Mouse (Mus musculus) hindbrain, embryonic 14.5 days (tissue): ENCODE measurements at regions not wholly inside any gene's neighbourhood (a gene's known extent, or its start where the extent isn't known, plus 50 kb on each side); places are given as distances from the start of the nearest gene placed in this dataset.

Source experiments
- ATAC-seq: fragments of 200-750 bp; cut with Nextera tagmentation; 2 replicates; pipeline ENCODE4 v1.8.0; 2017; ENCODE audit warnings: moderate number of reproducible peaks, mild to moderate bottlenecking, moderate TSS enrichment, moderate library complexity; ENCODE audit not compliant: low FRiP score
- DNase-seq: peaks from one replicate; pipeline ENCODE4 v3.0.0-alpha.2; 2015; ENCODE audit warnings: low spot score
- H3K27ac ChIP-seq: fragments of 300-500 bp; sonication (generic); 2 replicates; pipeline ENCODE4 v1.5.1; 2014; ENCODE audit warnings: mild to moderate bottlenecking, moderate library complexity
- H3K27me3 ChIP-seq: fragments of 300-500 bp; sonication (generic); 2 replicates; pipeline ENCODE4 v1.6.1; 2014; ENCODE audit warnings: mild to moderate bottlenecking, low read length, mixed read lengths; ENCODE audit not compliant: control insufficient read depth, insufficient read depth
- H3K36me3 ChIP-seq: fragments of 300-500 bp; sonication (generic); replicated peaks from 2 replicates; pipeline ENCODE4 v1.6.1; 2014; ENCODE audit not compliant: control insufficient read depth, insufficient read depth
- H3K4me1 ChIP-seq: fragments of 300-500 bp; sonication (generic); replicated peaks from 2 replicates; pipeline ENCODE4 v1.6.1; 2014; ENCODE audit warnings: antibody characterized with exemption, low read length, mixed read lengths; ENCODE audit not compliant: control insufficient read depth, insufficient read depth
- H3K4me2 ChIP-seq: fragments of 300-500 bp; sonication (generic); replicated peaks from 2 replicates; pipeline ENCODE4 v1.6.1; 2014; ENCODE audit warnings: mild to moderate bottlenecking, moderate library complexity
- H3K4me3 ChIP-seq: fragments of 300-500 bp; sonication (generic); replicated peaks from 2 replicates; pipeline ENCODE4 v1.5.1; 2014; ENCODE audit warnings: mild to moderate bottlenecking, low read length
- H3K9ac ChIP-seq: fragments of 300-500 bp; sonication (generic); 2 replicates; pipeline ENCODE4 v1.6.1; 2014
- H3K9me3 ChIP-seq: fragments of 300-500 bp; sonication (generic); 2 replicates; pipeline ENCODE4 v1.6.1; 2016; ENCODE audit warnings: low read length; ENCODE audit not compliant: control insufficient read depth
- WGBS: fragments of 180-500 bp; shearing (Covaris S2); extraction: QIAGEN DNeasy Blood & Tissue Kit; methylation state at CpG from one replicate; pipeline ENCODE4 v1.1.7; 2014; 5-methylcytosine and 5-hydroxymethylcytosine counted together

DNA sequence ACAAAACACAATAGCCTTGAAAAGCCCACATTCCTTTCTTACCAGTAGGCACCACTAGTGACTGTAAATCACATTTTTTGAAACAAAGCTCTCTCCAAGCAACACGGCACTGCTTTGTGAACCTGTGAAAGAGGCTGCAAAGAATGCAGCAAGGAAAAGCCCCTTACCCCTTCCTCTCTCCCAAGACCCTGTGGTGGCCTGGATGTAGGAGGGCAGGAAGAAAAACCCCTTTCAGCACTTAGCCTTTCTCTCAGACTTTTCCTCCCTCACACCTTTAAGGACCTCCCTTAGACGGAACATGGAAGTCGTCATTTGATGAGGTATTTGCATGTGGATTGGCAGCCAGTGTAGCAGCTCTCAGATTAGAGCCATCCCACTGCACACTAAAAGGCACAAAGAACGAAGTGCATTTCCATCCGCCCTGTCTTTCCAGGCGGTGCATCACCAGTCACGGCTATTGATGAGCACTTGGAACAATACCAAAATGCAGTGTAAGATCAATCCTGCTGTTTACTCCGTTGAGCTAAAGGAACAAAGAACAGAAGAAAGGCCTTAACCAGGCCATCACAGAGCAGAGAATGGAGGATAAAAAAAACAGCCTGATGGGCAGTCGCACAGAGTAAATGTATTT, 369.7 kb upstream of the Spred2 start:
- peak overlapping the region; percentile 76; the same call in 1 of the 2 replicates for H3K27ac ChIP-seq
- H3K36me3 ChIP-seq, result no peaks in the 10 kb centered on the region
- H3K9ac ChIP-seq, result no peak overlapping the region
- H3K9me3 ChIP-seq, result no peaks in the 10 kb centered on the region
- no peaks in the 10 kb centered on the region for H3K27me3 ChIP-seq
- WGBS, result 6% methylated on average over 9 of the region's 9 CpGs
- H3K4me2 ChIP-seq, result no peak overlapping the region
- H3K4me1 ChIP-seq, result peaks cover 7% of the 10 kb centered on the region
- DNase-seq, result peak; percentile 68
- no peak overlapping the region for H3K4me3 ChIP-seq
- ATAC-seq, result peak; percentile 81

DNA sequence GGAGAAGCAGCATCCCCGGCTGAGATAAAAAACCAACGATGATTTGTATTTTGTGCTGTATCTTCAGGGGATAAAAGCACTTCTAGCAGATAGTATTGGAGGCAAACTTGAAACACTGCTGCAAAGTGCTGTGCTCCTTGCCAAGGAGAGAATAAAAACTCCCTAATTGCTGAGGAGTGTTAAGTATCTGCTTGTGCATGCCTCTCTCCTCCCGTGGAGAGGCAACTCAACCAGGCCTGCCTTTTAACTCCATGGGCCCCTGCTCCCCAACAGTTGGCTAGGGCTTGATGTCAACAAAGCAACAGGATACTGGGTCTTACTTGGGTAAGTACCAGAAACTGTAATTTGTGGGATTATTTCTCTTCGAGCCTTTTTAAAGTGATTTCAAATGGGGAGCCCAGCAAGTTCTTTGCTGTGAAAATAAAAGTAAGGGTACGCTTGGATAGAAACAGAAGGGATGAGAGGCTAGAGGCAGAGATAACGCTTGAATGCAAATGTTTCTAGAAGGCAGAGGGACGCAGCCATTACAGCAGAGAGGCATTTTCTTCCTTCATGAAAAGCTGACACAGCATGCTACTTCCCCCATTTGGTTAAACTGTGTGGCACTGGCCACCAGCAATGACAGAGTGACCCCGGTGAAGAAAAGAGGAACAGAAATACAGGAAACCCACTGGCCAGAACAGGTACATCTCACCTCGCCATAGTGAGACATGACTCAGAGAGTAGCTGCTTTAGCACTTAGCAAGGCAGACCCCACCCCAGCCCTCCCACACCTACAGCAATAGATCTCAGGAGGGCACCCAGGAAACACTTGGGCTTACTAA, 369.0 kb upstream of the Spred2 start:
- H3K4me3 ChIP-seq, result no peak overlapping the region
- peak overlapping the region; percentile 76 for H3K27ac ChIP-seq
- no peak overlapping the region; the same call in 1 of the 2 replicates for H3K4me2 ChIP-seq
- no peaks in the 10 kb centered on the region for H3K27me3 ChIP-seq
- no peaks in the 10 kb centered on the region for H3K9me3 ChIP-seq
- WGBS, result 26% methylated on average over 9 of the region's 9 CpGs
- ATAC-seq (peak; percentile 51), DNase-seq (peak; percentile 34)
- no peaks in the 10 kb centered on the region for H3K36me3 ChIP-seq
- H3K9ac ChIP-seq, result no peak overlapping the region
- H3K4me1 ChIP-seq, result peaks cover 7% of the 10 kb centered on the region

DNA sequence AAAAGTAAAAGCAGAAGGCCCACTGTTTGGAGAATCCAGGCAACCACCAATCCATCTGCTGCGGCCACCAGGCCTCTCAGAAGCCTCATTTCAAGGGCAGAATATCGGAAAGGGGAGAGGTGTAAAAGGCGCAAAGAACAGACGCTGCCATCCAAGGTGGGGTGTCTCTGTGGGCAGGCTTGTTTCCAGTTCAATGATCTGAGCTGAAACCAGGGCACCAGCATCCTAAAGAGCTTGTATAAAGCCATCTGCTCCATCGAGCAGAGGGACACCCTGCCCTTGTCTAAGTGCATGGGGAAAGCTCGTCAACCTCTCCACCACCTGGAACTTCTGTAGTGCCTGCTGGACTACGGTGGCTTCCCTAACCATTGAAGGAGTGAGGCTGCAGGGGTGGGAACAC, 363.7 kb upstream of the Spred2 start:
- Histone ChIP-seq H3K9me3 (no peaks in the 10 kb centered on the region), H3K4me1 (no peaks in the 10 kb centered on the region), H3K4me2 (no peak overlapping the region), H3K36me3 (no peaks in the 10 kb centered on the region), H3K4me3 (no peak overlapping the region), H3K9ac (no peak overlapping the region), H3K27me3 (no peaks in the 10 kb centered on the region), H3K27ac (no peak overlapping the region)
- DNase-seq, result no peak
- WGBS, result 73% methylated on average over 7 of the region's 7 CpGs
- ATAC-seq, result no peak

DNA sequence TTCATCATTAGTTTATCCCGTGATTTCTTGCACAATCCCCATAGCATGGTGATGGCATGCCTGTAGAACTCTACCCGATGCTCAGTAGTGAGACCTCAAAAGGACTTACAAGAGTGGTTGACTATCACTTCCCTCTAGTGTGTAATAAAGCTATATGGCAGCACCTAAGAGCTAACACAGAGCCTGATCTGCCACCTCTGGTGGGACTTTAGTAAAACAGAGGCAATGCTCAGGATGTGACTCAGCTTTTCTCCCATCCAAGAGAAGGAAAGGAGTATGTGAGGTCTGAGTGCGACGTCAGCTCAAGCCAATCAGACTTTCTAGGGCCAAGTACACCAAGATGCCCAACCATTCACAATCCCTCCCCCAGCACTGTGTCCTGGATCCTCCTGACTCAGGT, 361.5 kb upstream of the Spred2 start:
- WGBS, result 94% methylated on average over 4 of the region's 4 CpGs
- no peak overlapping the region for H3K9ac ChIP-seq

DNA sequence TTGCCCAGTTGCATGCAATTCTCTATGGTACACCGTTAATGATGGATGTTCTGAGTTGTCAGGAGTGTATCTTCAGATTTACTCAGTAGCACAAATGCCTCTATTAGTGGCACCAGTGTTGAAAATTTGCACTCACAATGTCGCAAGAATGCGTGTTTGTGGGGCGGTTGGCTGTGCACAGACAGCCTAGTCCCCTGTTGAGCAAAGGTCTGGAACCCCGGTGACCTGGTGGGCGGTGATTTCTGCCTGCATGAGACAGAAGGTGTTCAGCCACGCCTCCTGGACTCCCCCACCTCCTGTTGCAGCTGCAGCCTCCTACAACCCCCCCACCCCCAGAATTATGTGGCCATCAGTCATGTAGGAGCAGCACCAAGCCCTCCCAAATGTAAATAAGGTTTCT, 338.9 kb upstream of the Spred2 start:
- no peak overlapping the region for H3K4me2 ChIP-seq
- H3K4me3 ChIP-seq, result no peak overlapping the region
- H3K4me1 ChIP-seq, result 0 out of 2 replicates have a peak, but pooled peaks cover 4% of the 10 kb centered on the region
- H3K9me3 ChIP-seq, result no peaks in the 10 kb centered on the region
- DNase-seq (no peak), ATAC-seq (no peak)
- H3K27ac ChIP-seq, result no peak overlapping the region
- H3K9ac ChIP-seq, result no peak overlapping the region
- H3K27me3 ChIP-seq, result no peaks in the 10 kb centered on the region
- WGBS, result 71% methylated on average over 7 of the region's 7 CpGs
- H3K36me3 ChIP-seq, result no peaks in the 10 kb centered on the region

More for the DNA sequence above, 361.5 kb upstream of the Spred2 start:
- no peaks in the 10 kb centered on the region for H3K4me1 ChIP-seq
- DNase-seq, result no peak
- H3K27ac ChIP-seq, result no peak overlapping the region
- no peaks in the 10 kb centered on the region for H3K9me3 ChIP-seq
- H3K4me3 ChIP-seq, result no peak overlapping the region
- no peaks in the 10 kb centered on the region for H3K27me3 ChIP-seq
- H3K36me3 ChIP-seq, result no peaks in the 10 kb centered on the region
- no peak overlapping the region for H3K4me2 ChIP-seq
- no peak for ATAC-seq

DNA sequence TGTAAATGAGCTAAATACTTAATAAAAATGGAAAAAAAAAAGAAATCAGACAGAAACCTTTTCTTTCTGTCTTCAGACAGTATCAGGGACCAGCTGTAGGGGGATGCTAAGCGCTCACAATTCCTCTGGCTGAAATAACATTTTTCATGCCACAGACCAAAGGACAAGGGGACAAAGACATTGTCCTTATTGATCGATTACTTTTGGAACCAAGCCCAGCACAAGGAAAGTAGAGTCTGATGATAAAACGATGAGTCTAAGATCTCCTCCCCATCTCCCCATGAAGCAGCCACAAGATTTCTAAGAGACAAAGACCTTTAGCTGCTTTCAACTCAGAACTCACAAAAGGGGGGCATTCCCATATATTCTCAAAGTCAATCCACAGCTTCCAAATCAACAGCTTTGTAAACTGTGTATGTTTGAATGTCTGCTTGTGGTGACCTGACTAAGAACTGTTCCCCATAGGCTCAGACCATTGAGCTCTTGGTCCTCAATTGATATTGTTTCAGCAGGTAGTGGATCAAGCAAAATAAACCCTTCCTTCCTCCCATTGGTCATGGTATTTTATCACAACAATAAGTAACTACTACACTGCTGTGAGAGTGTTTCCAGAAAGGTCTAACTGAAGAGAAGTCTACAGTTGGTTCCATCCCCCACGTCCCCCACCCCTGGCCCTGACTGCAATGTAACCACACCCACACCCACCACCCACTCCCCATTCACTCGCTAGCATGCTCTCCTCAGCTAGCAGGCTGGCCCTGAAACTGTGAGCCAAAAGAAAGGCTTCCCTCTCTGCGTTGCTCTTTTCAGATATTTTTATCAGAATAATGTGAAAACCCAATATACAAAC, 331.4 kb upstream of the Spred2 start:
- 44% methylated on average over 6 of the region's 6 CpGs for WGBS

DNA sequence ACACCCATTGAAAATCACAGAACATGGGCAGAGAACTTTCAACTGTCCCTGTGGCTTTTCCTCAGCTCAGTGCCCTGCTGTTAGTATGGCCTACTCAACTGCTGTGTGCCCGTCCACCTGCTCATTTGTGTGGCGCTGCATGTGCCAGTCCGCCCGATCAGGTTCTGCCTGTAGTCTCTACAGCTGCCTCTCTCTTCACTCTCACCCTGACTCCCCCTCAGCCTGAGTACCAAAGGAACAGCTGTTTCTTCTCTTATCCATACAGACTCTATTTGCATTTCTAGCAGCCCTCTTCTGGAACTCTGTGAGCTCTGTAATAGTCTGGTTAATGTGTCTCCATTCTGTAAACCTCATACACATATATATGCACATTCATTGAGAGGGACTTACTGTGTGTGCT, 329.1 kb upstream of the Spred2 start:
- Histone ChIP-seq H3K9me3 (peaks cover 6% of the 10 kb centered on the region; the same call in 1 of the 2 replicates), H3K4me2 (no peak overlapping the region), H3K27me3 (no peaks in the 10 kb centered on the region), H3K4me3 (no peak overlapping the region), H3K4me1 (no peaks in the 10 kb centered on the region), H3K27ac (no peak overlapping the region), H3K36me3 (no peaks in the 10 kb centered on the region), H3K9ac (no peak overlapping the region)
- no peak for DNase-seq
- 60% methylated on average over 4 of the region's 4 CpGs for WGBS
- ATAC-seq, result no peak

More for the DNA sequence above, 331.4 kb upstream of the Spred2 start:
- Histone ChIP-seq H3K4me3 (no peak overlapping the region), H3K36me3 (no peaks in the 10 kb centered on the region), H3K27ac (no peak overlapping the region), H3K9ac (no peak overlapping the region), H3K9me3 (peaks cover 6% of the 10 kb centered on the region; the same call in 1 of the 2 replicates), H3K4me2 (no peak overlapping the region), H3K27me3 (no peaks in the 10 kb centered on the region), H3K4me1 (no peaks in the 10 kb centered on the region)
- ATAC-seq (no peak), DNase-seq (no peak)

DNA sequence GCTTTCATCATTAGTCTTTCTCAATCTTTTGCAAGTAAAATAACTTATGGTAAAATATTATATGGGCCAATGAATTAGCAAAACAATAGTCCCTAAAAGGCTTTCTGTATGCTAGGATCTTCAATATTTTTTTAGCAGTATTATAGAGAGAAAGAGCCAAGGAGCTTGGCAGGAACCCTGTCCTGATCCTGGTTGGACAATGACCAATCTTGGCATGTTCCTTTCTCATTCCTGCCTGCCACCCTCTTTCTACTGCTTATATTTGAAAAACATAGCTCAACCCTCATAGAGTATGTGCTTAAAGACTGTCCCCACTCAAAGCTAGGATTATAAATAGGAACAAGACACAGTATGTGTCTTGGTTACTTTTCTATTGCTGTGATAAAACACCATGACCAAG, 327.8 kb upstream of the Spred2 start:
- DNase-seq, result no peak
- Histone ChIP-seq H3K4me3 (no peak overlapping the region), H3K27me3 (no peaks in the 10 kb centered on the region), H3K9ac (no peak overlapping the region), H3K4me1 (no peaks in the 10 kb centered on the region), H3K9me3 (peaks cover 6% of the 10 kb centered on the region; the same call in 1 of the 2 replicates), H3K4me2 (no peak overlapping the region), H3K36me3 (no peaks in the 10 kb centered on the region), H3K27ac (no peak overlapping the region)
- no peak for ATAC-seq

DNA sequence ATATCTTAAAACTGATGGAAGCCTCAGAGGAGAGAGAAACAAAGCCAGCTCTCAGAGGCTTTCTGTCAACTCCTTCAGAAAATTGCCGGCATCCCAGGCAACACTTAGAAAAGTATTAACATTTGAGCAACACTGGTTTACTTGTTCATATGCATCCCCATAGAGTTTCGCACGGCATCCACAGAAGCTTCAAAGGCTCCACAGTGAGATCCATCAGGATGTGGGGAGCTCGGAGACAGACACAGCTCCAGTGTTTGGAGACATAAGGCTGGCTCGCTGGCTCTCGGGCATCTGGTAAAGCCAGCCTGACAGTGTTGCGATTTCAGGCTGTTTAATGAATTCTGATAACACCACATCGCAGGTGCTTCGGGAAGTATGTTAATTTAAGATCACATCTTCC, 324.7 kb upstream of the Spred2 start:
- Histone ChIP-seq H3K9ac (no peak overlapping the region), H3K36me3 (no peaks in the 10 kb centered on the region), H3K4me3 (no peak overlapping the region), H3K9me3 (no peaks in the 10 kb centered on the region), H3K27ac (no peak overlapping the region), H3K4me1 (no peaks in the 10 kb centered on the region), H3K4me2 (no peak overlapping the region), H3K27me3 (no peaks in the 10 kb centered on the region)
- 68% methylated on average over 9 of the region's 9 CpGs for WGBS
- ATAC-seq, result no peak; the same call in 1 of the 2 replicates
- DNase-seq, result no peak
